Mouse (Mus musculus) hindbrain, embryonic 13.5 days (tissue): ENCODE measurements at regions not wholly inside any gene's neighbourhood (a gene's known extent, or its start where the extent isn't known, plus 50 kb on each side); places are given as distances from the start of the nearest gene placed in this dataset.

Experiments
- ATAC-seq: fragments of 200-750 bp; cut with Nextera tagmentation; 2 replicates; pipeline ENCODE4 v1.8.0; 2017; ENCODE audit warnings: moderate TSS enrichment; ENCODE audit not compliant: low FRiP score
- H3K27ac ChIP-seq: fragments of 300-500 bp; sonication (generic); 2 replicates; pipeline ENCODE4 v1.5.1; 2015; ENCODE audit warnings: inconsistent platforms, mild to moderate bottlenecking, moderate library complexity
- H3K27me3 ChIP-seq: fragments of 300-500 bp; sonication (generic); 2 replicates; pipeline ENCODE4 v1.6.1; 2015; ENCODE audit warnings: mild to moderate bottlenecking, inconsistent platforms
- H3K36me3 ChIP-seq: fragments of 300-500 bp; sonication (generic); 2 replicates; pipeline ENCODE4 v1.6.1; 2015; ENCODE audit warnings: mild to moderate bottlenecking, inconsistent platforms
- H3K4me1 ChIP-seq: fragments of 300-500 bp; sonication (generic); replicated peaks from 2 replicates; pipeline ENCODE4 v1.6.1; 2015; ENCODE audit warnings: inconsistent platforms
- H3K4me2 ChIP-seq: fragments of 300-500 bp; sonication (generic); 2 replicates; pipeline ENCODE4 v1.6.1; 2015; ENCODE audit warnings: inconsistent platforms, mild to moderate bottlenecking, moderate library complexity
- H3K4me3 ChIP-seq: fragments of 300-500 bp; sonication (generic); 2 replicates; pipeline ENCODE4 v1.5.1; 2015; ENCODE audit warnings: mild to moderate bottlenecking, inconsistent platforms
- H3K9ac ChIP-seq: fragments of 300-500 bp; sonication (generic); 2 replicates; pipeline ENCODE4 v1.6.1; 2015; ENCODE audit warnings: mild to moderate bottlenecking, inconsistent platforms
- H3K9me3 ChIP-seq: fragments of 300-500 bp; sonication (generic); 2 replicates; pipeline ENCODE4 v1.6.1; 2016; ENCODE audit warnings: inconsistent platforms
- WGBS: fragments of 180-500 bp; shearing (Covaris S2); methylation state at CpG from one replicate; pipeline ENCODE4 v1.1.7; 2015; 5-methylcytosine and 5-hydroxymethylcytosine counted together

DNA sequence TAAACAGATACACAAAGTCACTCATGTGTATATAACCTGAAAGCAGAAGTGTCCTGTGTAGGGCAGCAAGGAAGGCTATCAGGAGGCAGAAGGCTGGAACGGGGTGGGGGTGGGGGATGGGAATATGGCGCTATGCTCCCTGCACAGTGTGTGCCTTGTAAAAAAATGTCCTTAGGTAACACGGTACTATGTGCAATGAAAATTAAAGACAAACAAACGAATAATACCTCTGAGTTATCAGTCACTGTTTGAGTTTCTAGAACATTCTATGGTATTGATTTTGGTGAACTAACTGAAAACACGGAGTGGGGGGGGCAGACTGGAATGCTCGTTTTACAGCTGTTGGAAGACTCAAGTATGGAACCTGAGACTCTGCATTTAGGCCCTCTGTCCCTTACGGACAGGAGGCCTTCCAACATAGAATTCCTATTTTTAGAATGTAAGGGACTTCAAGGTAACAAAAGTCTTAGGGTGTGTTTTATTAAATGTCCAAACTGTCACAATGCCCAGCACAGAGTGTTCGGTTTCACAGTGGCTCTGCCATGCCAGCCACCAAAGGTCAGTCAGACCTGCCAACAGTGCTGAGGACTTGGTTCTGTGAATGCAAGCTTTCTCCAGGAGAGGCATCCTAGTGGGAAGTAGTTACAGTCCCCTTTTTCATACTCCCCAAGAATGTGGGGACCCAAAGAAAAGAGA lies 240.6 kb downstream of the Ano6 start:
- Histone ChIP-seq H3K27ac (no peak overlapping the region), H3K9ac (no peak overlapping the region), H3K4me3 (no peak overlapping the region), H3K4me2 (no peak overlapping the region), H3K27me3 (no peaks in the 10 kb centered on the region), H3K4me1 (no peaks in the 10 kb centered on the region), H3K36me3 (no peaks in the 10 kb centered on the region), H3K9me3 (no peaks in the 10 kb centered on the region)
- no peak for ATAC-seq
- WGBS: 87% methylated on average over 8 of the region's 8 CpGs

DNA sequence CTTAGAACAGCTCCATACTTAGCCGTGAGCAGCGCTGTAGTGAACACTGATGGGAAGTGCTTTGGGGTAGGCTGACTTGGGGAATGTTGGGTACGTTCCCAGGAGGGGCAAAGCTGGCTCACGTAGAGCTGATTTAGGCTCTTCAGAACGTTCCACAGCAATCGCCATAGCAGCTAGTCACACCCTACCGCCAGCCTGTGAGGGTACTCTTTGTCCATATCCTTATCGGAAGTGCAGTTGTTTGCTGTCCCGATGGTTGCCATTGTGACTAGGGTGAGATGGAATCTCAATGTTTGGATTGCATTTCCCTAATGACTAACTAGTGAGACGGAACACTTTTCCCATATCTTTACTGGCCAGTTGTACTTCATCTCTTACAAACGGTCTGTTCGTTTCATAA lies 244.6 kb downstream of the Ano6 start:
- Histone ChIP-seq H3K4me2 (no peak overlapping the region), H3K9ac (no peak overlapping the region), H3K9me3 (no peaks in the 10 kb centered on the region), H3K4me1 (no peaks in the 10 kb centered on the region), H3K27me3 (no peaks in the 10 kb centered on the region), H3K36me3 (no peaks in the 10 kb centered on the region), H3K27ac (no peak overlapping the region), H3K4me3 (no peak overlapping the region)
- WGBS: 65% methylated on average over 12 of the region's 12 CpGs
- ATAC-seq: no peak

DNA sequence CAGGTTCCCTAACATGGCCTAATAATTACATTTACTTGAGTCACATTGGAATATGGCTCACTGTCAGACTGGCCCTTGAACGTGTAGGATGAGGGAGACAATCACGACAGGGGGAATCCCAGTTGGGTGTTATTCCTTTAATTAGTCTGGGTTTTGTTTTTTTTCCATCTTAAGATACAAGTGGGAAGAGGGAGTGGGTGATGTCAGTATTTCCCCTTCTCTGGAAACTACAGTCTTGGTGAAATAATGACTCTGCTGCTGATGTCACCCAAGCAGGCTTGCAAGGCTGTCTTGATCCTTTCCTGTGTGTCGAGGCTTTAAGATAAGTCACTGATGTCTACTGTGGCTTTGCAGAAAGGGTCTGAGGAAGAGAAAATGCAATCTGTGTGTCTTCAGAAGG lies 241.8 kb upstream of the Arid2 start:
- Histone ChIP-seq H3K27ac (no peak overlapping the region), H3K9ac (no peak overlapping the region), H3K4me1 (no peaks in the 10 kb centered on the region), H3K4me3 (no peak overlapping the region), H3K9me3 (no peaks in the 10 kb centered on the region), H3K36me3 (no peaks in the 10 kb centered on the region), H3K4me2 (no peak overlapping the region), H3K27me3 (no peaks in the 10 kb centered on the region)
- ATAC-seq: no peak
- WGBS: 83% methylated on average over 3 of the region's 3 CpGs

DNA sequence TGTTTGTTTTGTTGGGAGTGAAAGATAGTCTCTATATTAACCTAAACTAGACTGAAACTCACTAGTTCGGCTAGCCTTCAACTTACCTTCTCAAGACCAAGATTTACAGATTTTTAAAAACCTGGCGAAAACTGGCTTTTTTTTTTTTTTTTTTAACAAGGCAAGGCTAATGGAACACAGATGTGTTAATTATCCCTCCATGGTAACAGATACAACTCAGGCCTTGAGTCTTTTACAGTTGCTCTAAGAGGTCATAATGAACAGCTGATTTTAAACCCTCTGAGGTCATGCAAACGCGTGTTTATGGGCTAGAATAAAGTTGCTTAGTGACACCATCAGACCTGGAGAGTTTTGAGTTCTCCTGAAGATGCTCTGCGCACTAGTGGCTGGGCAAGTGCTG lies 240.7 kb upstream of the Arid2 start:
- H3K27me3 ChIP-seq: no peaks in the 10 kb centered on the region
- no peak overlapping the region for H3K4me2 ChIP-seq
- ATAC-seq: no peak
- no peak overlapping the region for H3K4me3 ChIP-seq
- H3K27ac ChIP-seq: no peak overlapping the region
- no peaks in the 10 kb centered on the region for H3K36me3 ChIP-seq
- no peak overlapping the region for H3K9ac ChIP-seq
- H3K4me1 ChIP-seq: no peaks in the 10 kb centered on the region
- WGBS: 84% methylated on average over 5 of the region's 5 CpGs
- no peaks in the 10 kb centered on the region for H3K9me3 ChIP-seq

DNA sequence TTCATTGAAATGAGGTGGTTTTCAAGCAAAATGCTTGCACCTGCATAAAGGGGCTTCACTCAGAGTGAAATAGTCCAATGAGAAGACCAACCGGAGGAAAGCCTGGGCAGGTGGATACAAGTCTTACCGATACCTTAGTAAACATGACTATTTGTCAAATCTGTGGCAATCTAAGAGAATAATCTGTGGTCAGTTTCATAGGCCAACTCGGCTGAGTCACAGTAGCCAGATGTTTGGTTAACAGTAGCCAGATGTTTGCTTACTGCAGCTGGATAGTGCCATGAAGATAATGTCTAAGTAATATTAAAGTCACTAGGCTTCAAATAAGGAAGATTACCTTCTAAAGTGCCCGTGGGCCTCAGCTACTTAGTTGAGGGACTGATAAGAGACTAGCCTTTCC lies 236.9 kb upstream of the Arid2 start:
- H3K36me3 ChIP-seq: no peaks in the 10 kb centered on the region
- H3K4me2 ChIP-seq: no peak overlapping the region
- H3K27me3 ChIP-seq: no peaks in the 10 kb centered on the region
- no peak for ATAC-seq
- WGBS: 93% methylated on average over 4 of the region's 4 CpGs
- no peak overlapping the region for H3K27ac ChIP-seq
- H3K9me3 ChIP-seq: no peaks in the 10 kb centered on the region
- no peak overlapping the region for H3K9ac ChIP-seq
- peaks cover 3% of the 10 kb centered on the region; the same call in 1 of the 2 replicates for H3K4me1 ChIP-seq
- no peak overlapping the region for H3K4me3 ChIP-seq

DNA sequence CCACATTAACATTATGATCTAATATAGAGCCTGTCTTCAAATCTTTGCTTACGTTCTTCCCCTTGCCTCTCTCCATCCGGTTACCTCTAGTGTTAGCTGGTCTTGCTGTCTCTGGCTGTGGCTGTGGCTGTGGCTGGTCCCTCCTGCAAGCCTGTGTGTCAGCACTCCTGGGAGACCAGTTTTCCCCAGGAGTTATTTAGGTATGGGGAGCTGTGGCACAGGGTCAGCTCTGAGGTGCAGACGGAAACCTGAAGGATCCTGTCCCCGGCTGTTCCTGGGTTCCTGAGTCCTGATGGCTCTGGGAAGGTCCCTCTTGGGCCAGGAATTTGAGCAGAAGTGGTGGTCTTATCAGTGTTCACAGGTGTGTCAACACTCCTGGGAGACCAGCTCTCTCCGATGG lies 234.7 kb upstream of the Arid2 start:
- no peak overlapping the region for H3K27ac ChIP-seq
- no peak overlapping the region for H3K9ac ChIP-seq
- H3K4me1 ChIP-seq: peaks cover 10% of the 10 kb centered on the region
- H3K9me3 ChIP-seq: no peaks in the 10 kb centered on the region
- no peak overlapping the region for H3K4me2 ChIP-seq
- no peaks in the 10 kb centered on the region for H3K27me3 ChIP-seq
- no peak for ATAC-seq
- H3K36me3 ChIP-seq: no peaks in the 10 kb centered on the region
- WGBS: 90% methylated on average over 5 of the region's 5 CpGs
- H3K4me3 ChIP-seq: no peak overlapping the region

DNA sequence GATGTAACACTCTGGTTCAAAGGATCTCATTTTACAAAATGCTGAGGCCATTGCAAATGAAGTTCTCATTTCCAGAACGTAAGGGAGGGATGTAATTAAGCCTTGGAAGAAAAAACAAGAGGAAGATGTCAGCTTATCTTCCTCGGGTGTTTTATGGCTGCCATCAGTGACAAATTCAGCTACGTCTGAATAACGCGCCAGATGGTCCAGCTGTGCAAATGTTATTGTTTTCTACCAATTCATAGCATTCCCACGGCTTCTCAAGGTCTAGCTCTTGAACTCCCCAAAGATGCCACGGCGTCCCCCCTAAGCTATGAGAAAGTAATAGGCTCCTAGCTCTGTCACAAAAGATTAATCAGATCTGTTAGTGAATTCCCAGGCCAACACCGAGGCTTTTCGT lies 232.0 kb upstream of the Arid2 start:
- peaks cover 10% of the 10 kb centered on the region for H3K4me1 ChIP-seq
- no peaks in the 10 kb centered on the region for H3K9me3 ChIP-seq
- no peaks in the 10 kb centered on the region for H3K36me3 ChIP-seq
- H3K27ac ChIP-seq: peak overlapping the region; percentile 42; the same call in 1 of the 2 replicates
- no peak overlapping the region for H3K4me3 ChIP-seq
- H3K9ac ChIP-seq: no peak overlapping the region
- no peak for ATAC-seq
- WGBS: 48% methylated on average over 10 of the region's 10 CpGs
- no peaks in the 10 kb centered on the region for H3K27me3 ChIP-seq
- no peak overlapping the region for H3K4me2 ChIP-seq

DNA sequence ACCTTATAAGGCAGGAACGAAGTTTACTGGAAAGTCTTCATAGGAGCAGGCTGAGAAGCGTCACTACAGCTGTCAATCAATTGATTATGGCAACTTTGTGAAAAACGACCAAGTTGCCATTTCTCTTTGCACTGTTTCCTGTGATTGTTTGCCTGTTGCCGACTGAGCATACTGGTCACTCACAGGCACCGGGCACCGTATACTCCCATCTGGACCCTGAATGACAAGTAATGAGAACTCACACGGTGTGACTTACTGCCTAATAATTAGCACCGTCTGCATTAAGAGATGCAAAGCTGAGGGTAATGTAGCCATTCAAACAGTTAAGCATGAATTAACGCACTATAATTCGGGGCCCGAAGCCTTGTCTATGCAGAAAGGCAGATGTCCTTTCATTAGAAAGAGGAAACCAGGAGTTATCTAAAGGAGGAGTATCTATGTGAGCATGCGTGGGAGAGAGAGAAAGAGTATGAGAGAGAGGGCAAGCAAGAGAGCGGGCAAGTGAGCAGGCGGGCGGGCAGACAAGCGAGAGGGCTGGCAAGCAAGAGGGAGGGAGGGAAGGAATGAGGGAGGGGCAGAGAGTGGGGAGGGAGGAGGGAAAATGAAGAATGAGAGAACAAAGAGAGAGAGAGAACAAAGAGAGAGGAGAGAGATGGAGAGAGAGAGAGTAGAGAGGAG lies 231.4 kb upstream of the Arid2 start:
- 60% methylated on average over 16 of the region's 16 CpGs for WGBS
- Histone ChIP-seq H3K4me2 (peak overlapping the region; percentile 10; the same call in 1 of the 2 replicates), H3K9me3 (no peaks in the 10 kb centered on the region), H3K27ac (0 out of 2 replicates have a peak overlapping the region, but pooled peaks have one; percentile 42), H3K4me1 (peaks cover 10% of the 10 kb centered on the region), H3K4me3 (no peak overlapping the region), H3K36me3 (no peaks in the 10 kb centered on the region), H3K9ac (no peak overlapping the region), H3K27me3 (no peaks in the 10 kb centered on the region)
- ATAC-seq: no peak

DNA sequence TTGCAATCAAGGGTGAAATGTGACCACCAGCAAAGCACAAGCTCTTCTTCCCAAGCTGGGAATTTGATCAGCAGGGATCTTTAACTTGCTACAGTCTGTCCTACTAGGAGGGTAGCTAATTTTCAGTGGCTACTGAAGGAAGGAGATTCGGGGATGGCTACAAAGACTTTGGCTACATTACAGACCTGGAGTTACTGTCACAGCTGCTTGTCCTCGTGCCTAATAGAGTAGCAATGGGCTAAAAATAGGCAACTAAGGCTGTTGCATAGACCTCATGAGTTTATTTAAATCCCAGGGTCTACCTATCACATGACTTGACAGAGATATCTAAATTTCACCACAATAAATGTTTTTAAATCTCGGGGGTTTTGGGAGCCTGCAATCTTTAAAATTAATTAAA lies 227.7 kb upstream of the Arid2 start:
- 80% methylated on average over 3 of the region's 3 CpGs for WGBS
- ATAC-seq: no peak
- Histone ChIP-seq H3K9ac (no peak overlapping the region), H3K27me3 (no peaks in the 10 kb centered on the region), H3K4me2 (no peak overlapping the region), H3K9me3 (no peaks in the 10 kb centered on the region), H3K36me3 (no peaks in the 10 kb centered on the region), H3K4me1 (peaks cover 13% of the 10 kb centered on the region), H3K27ac (no peak overlapping the region), H3K4me3 (no peak overlapping the region)

DNA sequence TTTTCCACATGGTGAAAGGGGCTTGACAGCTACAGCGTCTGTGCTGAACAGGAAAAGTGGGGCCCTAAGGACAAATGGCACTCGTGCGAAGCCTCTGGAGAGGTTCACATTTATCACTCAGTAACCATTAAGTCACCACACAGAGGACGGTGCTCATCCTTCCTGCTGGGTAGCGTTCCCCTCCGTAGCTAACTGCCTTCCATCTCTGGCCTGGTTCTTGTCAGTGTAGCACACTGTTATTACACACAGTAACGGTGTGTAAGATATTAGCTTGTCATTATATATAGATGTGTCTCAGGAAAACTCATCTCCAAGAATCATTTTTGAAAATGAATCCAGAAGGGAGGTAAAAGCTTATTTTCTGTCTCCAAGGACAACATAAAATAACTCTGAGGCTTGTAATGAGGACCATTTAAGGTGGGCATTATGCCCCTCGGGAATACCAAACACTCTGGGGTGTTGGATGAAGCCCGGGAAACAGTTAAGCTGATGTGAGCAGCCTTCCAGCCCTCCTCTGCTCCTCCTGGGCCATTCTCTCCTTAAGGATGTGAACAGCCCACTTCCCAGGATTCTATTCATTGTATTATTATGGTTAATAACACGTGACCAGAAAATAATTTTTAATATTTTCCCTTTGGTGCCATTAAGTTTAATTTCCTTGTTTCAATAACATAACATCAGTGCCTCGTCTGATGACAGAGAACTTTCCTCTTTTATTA lies 222.7 kb upstream of the Arid2 start:
- WGBS: 64% methylated on average over 11 of the region's 11 CpGs
- no peaks in the 10 kb centered on the region for H3K9me3 ChIP-seq
- no peak overlapping the region for H3K27ac ChIP-seq
- H3K27me3 ChIP-seq: no peaks in the 10 kb centered on the region
- H3K4me3 ChIP-seq: no peak overlapping the region
- no peak overlapping the region for H3K4me2 ChIP-seq
- peaks cover 9% of the 10 kb centered on the region; the same call in 1 of the 2 replicates for H3K4me1 ChIP-seq
- no peak for ATAC-seq
- no peak overlapping the region for H3K9ac ChIP-seq
- H3K36me3 ChIP-seq: no peaks in the 10 kb centered on the region

DNA sequence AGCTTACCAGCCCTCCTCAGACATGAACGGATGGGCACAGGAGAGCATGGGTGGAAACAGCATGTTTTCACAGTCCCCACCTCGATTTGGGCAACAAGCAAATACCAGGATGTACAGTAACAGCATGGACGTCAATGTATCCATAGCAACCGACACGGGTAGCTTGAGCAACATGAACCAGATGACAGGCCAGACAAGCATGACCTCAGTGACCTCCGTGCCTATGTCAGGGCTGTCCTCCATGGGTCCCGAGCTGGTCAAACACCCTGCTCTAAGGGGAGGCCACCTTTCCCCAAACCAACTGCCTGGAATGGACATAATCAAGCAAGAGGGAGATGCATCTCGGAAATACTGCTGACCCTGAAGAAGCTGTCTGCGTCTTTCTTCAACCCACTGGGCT lies 211.7 kb upstream of the Arid2 start:
- H3K4me1 ChIP-seq: no peaks in the 10 kb centered on the region
- no peaks in the 10 kb centered on the region for H3K36me3 ChIP-seq
- no peak for ATAC-seq
- no peaks in the 10 kb centered on the region for H3K9me3 ChIP-seq
- H3K4me2 ChIP-seq: no peak overlapping the region
- no peak overlapping the region for H3K27ac ChIP-seq
- H3K27me3 ChIP-seq: 0 out of 2 replicates have a peak, but pooled peaks cover 3% of the 10 kb centered on the region
- no peak overlapping the region for H3K9ac ChIP-seq
- WGBS: 80% methylated on average over 9 of the region's 9 CpGs
- no peak overlapping the region for H3K4me3 ChIP-seq

DNA sequence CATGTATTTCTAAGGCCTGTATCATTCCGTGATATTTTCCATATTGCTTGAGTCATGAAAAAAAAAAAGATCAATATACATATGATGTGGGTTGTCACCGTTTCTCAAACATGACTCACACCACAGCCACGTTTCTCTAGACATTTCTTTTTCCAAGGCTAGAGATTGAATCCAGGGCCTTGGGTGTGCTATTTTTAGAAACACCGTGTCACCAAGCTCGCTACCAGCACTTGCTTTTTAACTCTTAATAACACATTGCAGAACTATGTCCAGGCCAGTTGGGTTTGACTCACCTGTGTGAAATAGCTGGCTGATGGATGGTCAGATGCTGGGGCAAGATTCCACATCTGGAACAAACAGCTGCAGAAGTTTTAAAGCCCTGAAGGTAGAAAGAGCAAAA lies 209.6 kb upstream of the Arid2 start:
- 79% methylated on average over 5 of the region's 5 CpGs for WGBS
- no peaks in the 10 kb centered on the region for H3K9me3 ChIP-seq
- no peak overlapping the region for H3K4me2 ChIP-seq
- H3K4me1 ChIP-seq: peaks cover under 1% of the 10 kb centered on the region; the same call in 1 of the 2 replicates
- no peak overlapping the region for H3K27ac ChIP-seq
- no peak for ATAC-seq
- H3K27me3 ChIP-seq: 0 out of 2 replicates have a peak, but pooled peaks cover 3% of the 10 kb centered on the region
- no peak overlapping the region for H3K4me3 ChIP-seq
- H3K36me3 ChIP-seq: no peaks in the 10 kb centered on the region
- no peak overlapping the region for H3K9ac ChIP-seq
